In the genomic region with DNA sequence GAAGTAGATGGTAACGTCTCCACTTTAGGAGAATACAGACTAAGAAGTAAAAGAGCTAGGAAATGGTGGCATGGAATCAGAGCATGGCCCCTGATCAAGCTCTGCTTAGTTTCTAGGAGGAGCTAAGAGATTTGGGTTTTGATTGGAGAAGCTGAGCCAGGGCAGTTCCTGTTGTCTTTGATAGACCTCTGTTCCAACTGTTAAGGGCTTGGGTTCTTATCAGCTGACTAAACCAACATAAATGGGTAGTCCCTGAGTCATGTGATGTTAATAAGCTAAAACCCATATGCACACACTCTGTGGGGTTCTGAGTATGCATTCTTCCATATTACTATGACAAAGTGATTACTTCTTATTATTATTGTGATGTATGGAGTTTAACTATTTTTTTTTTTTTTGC, we compare ENCODE assay signal across 21 mouse cellular contexts.
DNase-seq lines count a peak whose midpoint lies in the region; ATAC-seq and TF ChIP-seq lines count a peak whose summit lies in the region.
"Had no signal": no experiment of that assay in that cellular context is flagged by ENCODE, and none has a peak within 500 bp of the region (broad histone marks: within the 10 kb centered on the region; RNA-seq: fewer than 3 reads in every experiment).

No protein-coding gene starts in this region.

- no peaks in the 10 kb centered on the region for H3K27me3 ChIP-seq in G1E (ENCODE audit: insufficient read depth, low read length)
- no peaks in the 10 kb centered on the region for H3K27me3 ChIP-seq in MEL (ENCODE audit: control insufficient read depth in 1 of 2, insufficient read depth in 2 of 2, low read length in 2 of 2)
- no peaks in the 10 kb centered on the region for H3K27me3 ChIP-seq in midbrain, embryonic 15.5 days (replicated peaks)
- H3K27me3 ChIP-seq: CH12.LX, Patski had no signal

- H3K4me1 ChIP-seq in G1E (ENCODE audit: insufficient read depth, low read depth, low read length), result no peaks in the 10 kb centered on the region
- no peaks in the 10 kb centered on the region; a peak in 1 of 4 replicates for H3K4me1 ChIP-seq in MEL (ENCODE audit: control insufficient read depth in 1 of 2, insufficient read depth in 2 of 2, low read length in 2 of 2)
- H3K4me1 ChIP-seq in midbrain, embryonic 15.5 days, result no peaks in the 10 kb centered on the region

- no peaks in the 10 kb centered on the region for H3K36me3 ChIP-seq in G1E (replicated peaks)
- no peaks in the 10 kb centered on the region for H3K36me3 ChIP-seq in MEL (ENCODE audit: control insufficient read depth in 1 of 2, insufficient read depth in 2 of 2, low read length in 2 of 2)
- H3K36me3 ChIP-seq in midbrain, embryonic 15.5 days (replicated peaks), result no peaks in the 10 kb centered on the region

- TF ChIP-seq POLR2A in MEL (IDR thresholded peaks at IDR 0.05; ENCODE audit: control insufficient read depth in 1 of 2, insufficient read depth in 1 of 2, low read depth in 1 of 2, low read length in 2 of 2, poor library complexity in 1 of 2), result no peak

- H3K9me3 ChIP-seq in G1E (replicated peaks), result no peaks in the 10 kb centered on the region
- no peaks in the 10 kb centered on the region for H3K9me3 ChIP-seq in MEL (replicated peaks; ENCODE audit: insufficient read depth, low read length)
- no peaks in the 10 kb centered on the region for H3K9me3 ChIP-seq in midbrain, embryonic 15.5 days

- no peak overlapping the region for H3K4me2 ChIP-seq in midbrain, embryonic 15.5 days

- TF ChIP-seq RAD21 in MEL (IDR thresholded peaks at IDR 0.05; ENCODE audit: low read depth, low read length), result no peak

- DNase-seq in G1E (ENCODE audit: low spot score) (no peak), MEL (ENCODE audit: low read depth, low spot score) (peak; percentile 59)
- DNase-seq in adrenal gland, postnatal 4 days (ENCODE audit: low spot score in 2 of 2), result no peak
- DNase-seq: adrenal gland, adult 2 months; adrenal gland, adult 8-10 months; adrenal gland, postnatal 10 days; adrenal gland, postnatal 14 days; adrenal gland, postnatal 25 days; adrenal gland, postnatal 36 days; B cell, adult 2 months; cerebellum, adult 11 months; cerebellum, adult 11-12 months; cerebellum, adult 18-20 months; cerebellum, adult 2 months; cerebellum, adult 8-10 months; cerebellum, adult 9-10 months had no signal

- H3K9ac ChIP-seq in MEL (ENCODE audit: control insufficient read depth, low read depth, low read length, poor library complexity, severe bottlenecking), result no peak overlapping the region
- H3K9ac ChIP-seq in midbrain, embryonic 15.5 days, result no peak overlapping the region

- 83% methylated on average over 1 of the region's 1 CpGs for WGBS in midbrain, embryonic 15.5 days

- H3K27ac ChIP-seq in MEL (ENCODE audit: control insufficient read depth, low read depth, low read length), result no peak overlapping the region
- no peak overlapping the region for H3K27ac ChIP-seq in midbrain, embryonic 15.5 days

- ATAC-seq in G1E (ENCODE audit: extremely low read depth, insufficient number of reproducible peaks, low FRiP score, poor library complexity, severe bottlenecking), result peak; percentile 49; the same call in 1 of the 2 replicates
- no peak for ATAC-seq in midbrain, embryonic 15.5 days (replicated peaks)
- ATAC-seq: activated CD4-positive, CD25-positive, alpha-beta regulatory T cell, adult 4 months; CD4-positive, CD25-positive, alpha-beta regulatory T cell, adult 4 months; Patski had no signal

- TF ChIP-seq EP300 in MEL (IDR thresholded peaks at IDR 0.05; ENCODE audit: low read depth in 1 of 2, low read length in 2 of 2), result peak in 1 of 2 experiments; percentile 47; a peak in 1 of 4 replicates

- TF ChIP-seq CTCF in G1E (IDR thresholded peaks at IDR 0.05; ENCODE audit: low read depth, low read length) (no peak), MEL (IDR thresholded peaks at IDR 0.05 in 2 of 3, conservative IDR thresholded peaks at IDR 0.05 in 1 of 3; ENCODE audit: control insufficient read depth in 1 of 3, insufficient read depth in 1 of 3, low read depth in 2 of 3, low read length in 3 of 3, poor library complexity in 1 of 3, severe bottlenecking in 1 of 3) (no peak)

- H3K4me3 ChIP-seq in G1E (ENCODE audit: low read depth, low read length), result no peak overlapping the region
- no peak overlapping the region for H3K4me3 ChIP-seq in MEL (ENCODE audit: control insufficient read depth in 1 of 2, insufficient read depth in 1 of 2, low read depth in 2 of 2, low read length in 2 of 2)
- H3K4me3 ChIP-seq in midbrain, embryonic 15.5 days, result no peak overlapping the region

- H3K79me2 ChIP-seq in MEL (ENCODE audit: control insufficient read depth, insufficient read depth, low read length, poor library complexity), result no peaks in the 10 kb centered on the region

TF ChIP-seq in MEL, 35 proteins besides CTCF, POLR2A, EP300 and RAD21:
- TF ChIP-seq USF1 (IDR thresholded peaks at IDR 0.05; ENCODE audit: low read depth, low read length) (peak; percentile 80), RCOR1 (IDR thresholded peaks at IDR 0.05; ENCODE audit: low read depth, low read length) (peak; percentile 92), SMC3 (IDR thresholded peaks at IDR 0.05; ENCODE audit: low read depth, low read length) (no peak), SIN3A (IDR thresholded peaks at IDR 0.05; ENCODE audit: low read length) (no peak), JUND (IDR thresholded peaks at IDR 0.05; ENCODE audit: low read depth, low read length) (no peak), TCF12 (IDR thresholded peaks at IDR 0.05; ENCODE audit: low read depth, low read length) (peak; percentile 34; the same call in 1 of the 2 replicates), POLR2AphosphoS2 (IDR thresholded peaks at IDR 0.05; ENCODE audit: low read length) (no peak), GATA1 (IDR thresholded peaks at IDR 0.05; ENCODE audit: low read depth, low read length) (peak; percentile 61), MAFK (IDR thresholded peaks at IDR 0.05; ENCODE audit: borderline replicate concordance, low read depth, low read length) (no peak), CHD1 (IDR thresholded peaks at IDR 0.05; ENCODE audit: low read depth, low read length) (no peak), USF2 (IDR thresholded peaks at IDR 0.05; ENCODE audit: borderline replicate concordance in 1 of 2, insufficient read depth in 1 of 2, low read depth in 1 of 2, low read length in 2 of 2) (no peak), POLR2AphosphoS5 (IDR thresholded peaks at IDR 0.05; ENCODE audit: borderline replicate concordance, low read depth, low read length) (no peak)
